Mouse (Mus musculus) urinary bladder, postnatal 10 days (tissue): Measurements from ENCODE around the gene Atg7.

Experiments
- DNase-seq: peaks from one replicate; pipeline ENCODE4 v3.0.0; 2022; ENCODE audit warnings: low spot score

The Atg7 gene

DNA sequence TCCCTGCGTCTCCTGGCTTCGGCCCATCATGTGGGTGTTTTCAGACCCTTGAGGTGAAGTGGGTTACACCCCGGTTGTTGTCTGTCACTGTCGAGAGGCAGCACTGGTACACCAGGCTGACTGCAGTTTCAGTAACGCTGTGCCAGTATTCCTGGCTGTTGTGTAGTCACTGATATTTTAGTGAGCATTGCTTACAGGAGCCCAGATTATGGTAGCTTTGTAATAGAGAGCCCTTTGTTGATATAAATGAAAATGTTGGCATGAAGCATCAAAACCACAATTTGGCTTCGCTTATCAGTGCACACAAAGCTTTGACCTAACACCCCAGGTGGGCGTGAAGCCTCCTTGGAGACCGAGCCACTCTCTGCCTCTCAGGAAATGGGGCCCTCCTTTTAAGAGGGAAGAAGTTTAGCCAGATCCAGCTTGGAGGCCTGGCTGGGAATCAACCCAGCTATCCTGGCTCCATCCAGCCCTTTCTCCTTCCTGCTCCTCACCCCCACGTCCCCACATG, 177.1 kb downstream of the Atg7 start:
- DNase-seq, result no peak

DNA sequence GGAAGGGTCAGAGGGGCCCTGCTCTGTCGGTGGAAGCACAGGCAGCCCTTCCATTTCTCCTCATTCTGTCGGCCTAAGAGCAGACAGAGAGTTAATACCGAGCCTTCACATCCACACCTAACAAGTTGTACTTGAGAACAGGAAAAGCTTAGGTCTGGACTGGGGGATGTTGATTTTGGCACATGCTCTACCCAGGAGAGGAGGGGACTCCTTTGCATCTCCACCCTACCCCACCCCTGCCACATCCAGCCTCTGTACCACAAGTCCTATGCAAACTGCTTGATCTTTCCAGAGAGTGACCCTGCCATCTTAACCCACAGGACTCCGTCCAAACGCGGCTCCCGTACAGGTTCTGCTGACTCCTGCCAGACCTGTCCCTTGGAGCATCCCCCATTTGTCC, 178.7 kb downstream of the Atg7 start:
- DNase-seq, result no peak

DNA sequence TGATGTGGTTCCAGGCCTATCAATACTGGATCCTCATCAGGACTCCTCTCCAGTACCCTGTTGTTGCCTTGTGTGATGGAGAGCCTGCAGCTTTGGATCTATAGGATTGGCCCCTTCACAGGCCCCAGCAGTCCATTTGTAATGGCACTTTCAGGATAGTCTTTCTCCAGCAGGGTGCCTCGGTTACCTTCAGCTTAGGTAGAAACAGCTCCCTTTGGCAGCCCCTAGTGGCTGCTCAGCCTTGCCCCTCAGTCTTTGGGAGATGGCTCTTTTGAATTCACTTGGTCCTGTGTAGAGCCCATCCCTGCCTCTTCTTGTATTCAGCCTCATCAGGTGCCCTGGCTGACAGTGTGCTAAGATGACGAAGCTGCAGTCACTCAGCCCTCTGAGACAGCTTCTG, 184.0 kb downstream of the Atg7 start:
- no peak for DNase-seq

DNA sequence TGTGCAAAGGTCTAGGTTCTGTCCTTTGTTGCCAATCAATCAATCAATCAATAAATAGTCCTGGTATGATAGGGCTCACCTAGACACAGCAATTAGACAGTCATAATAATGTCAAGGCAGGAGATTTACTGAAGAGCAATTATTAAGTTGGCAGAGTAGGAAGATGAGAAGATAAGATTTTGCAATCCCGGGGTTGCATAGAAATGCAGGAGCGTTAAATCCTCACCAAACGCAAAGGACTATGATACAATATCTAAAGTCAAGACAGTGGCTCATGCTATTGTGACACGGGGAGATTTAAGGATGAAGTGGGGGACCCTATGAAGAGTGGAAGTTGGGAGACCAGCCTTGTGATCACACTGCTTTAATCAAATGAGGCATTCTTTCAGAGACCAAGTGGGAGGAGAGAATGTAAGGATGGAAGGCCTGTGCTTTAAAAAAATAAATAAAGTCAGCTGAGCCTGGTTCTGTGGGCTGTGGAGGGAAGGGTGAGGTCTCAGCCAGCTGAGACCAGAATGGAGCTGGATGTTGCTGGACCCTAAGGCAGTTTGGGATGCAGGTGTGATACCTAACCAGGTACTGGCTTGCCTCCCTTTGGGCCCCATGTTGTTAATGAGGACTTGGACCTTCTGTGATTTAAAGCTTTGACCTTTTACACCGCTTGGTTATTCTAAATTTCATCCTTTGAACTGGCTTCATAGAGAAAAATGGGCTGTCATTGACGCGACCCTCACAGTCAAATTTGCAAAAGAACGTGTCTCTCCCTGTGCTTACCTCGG, 187.0 kb downstream of the Atg7 start:
- DNase-seq, result no peak

DNA sequence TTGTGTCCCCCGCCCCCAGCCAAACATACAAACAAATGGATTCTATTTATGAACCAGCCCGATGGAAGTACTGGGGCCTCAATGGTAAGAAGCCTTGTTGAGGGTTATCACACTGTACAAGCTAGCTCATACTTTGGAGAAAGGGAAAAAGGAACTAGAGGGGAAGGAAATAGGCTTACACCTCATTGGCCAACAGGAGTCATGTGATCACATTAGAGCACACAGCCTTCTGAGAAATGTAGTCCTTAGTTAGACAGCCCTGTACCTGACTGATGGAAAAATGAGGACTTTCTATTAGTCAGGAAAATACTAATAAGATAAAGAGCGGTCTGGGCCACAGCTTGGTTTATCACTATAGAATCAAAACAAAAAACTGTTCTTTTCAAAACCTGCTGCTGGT, 188.9 kb downstream of the Atg7 start:
- DNase-seq, result no peak

DNA sequence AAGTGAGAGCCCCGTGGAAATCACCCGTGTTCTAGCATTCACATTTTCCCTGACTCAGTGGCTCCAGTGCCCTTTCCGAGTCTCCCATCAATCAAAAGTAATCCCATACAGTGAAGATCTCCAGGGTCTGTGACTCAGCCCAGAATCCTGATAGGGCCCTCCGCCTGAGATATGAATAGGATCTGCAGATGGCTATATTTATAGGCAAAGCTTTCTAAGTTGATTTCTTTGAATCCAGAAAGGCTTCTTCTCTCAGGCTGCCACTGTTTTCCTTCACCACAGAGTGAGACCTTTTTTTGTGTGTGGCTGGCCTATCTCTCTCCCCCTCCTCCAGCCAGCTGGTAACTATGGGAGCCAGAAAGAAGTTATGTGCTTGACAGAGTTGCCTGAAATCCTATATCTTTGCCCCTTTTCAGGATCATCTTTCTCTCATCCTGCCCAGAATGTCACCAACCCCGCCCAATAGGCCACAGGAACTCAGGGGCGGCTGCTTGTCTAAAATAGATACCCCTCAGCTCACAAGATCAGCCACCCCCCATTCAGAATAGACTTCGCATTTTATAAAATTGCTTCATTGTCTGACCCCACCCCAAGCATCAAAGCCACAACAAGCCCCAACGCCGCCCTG, 190.3 kb downstream of the Atg7 start:
- no peak for DNase-seq

DNA sequence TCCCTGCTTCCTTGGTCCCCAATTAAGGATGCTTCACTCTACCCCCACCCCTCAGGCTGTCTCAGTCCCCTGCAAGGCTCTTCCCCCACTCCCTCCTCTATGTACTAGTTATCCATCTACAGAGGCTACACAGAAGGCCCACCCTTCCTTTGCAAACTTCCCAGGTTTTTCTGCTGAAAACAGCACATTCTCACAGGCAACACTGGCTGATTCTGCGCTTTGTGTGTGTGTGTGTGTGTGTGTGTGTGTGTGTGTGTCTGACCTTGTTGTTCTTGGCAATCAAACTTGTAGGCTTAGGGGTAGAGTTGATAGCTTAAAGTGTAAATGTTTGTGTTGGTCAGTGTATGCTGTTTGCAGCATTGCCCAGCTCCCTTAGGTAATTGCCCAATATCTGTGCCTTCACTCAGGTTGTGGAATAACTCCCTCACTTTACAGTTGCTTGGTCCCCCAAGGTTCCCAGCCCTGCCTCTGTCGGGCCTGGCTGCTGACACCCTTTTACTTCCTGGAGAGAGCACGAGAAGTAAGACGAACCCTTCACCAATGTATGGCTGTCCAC, 191.0 kb downstream of the Atg7 start:
- DNase-seq, result no peak

DNA sequence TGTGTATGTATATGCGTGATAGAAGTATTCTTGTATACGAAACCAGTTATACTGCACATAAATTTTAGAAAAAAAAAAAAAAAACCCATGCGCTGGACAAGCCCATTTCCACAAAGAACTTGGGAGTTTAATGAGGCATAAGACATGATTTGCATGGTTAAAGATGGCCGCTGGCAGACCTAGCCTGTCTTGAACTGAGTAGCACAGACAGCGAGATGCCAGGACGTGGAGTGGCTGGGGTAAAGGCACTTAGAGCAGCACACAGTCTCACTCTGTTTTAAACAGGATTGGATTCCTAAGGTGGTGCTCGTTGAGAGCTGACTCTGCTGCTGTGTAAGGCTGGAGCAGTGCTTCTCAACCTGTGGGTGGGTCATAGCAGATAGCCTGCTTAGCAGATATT, 192.4 kb downstream of the Atg7 start:
- no peak for DNase-seq

DNA sequence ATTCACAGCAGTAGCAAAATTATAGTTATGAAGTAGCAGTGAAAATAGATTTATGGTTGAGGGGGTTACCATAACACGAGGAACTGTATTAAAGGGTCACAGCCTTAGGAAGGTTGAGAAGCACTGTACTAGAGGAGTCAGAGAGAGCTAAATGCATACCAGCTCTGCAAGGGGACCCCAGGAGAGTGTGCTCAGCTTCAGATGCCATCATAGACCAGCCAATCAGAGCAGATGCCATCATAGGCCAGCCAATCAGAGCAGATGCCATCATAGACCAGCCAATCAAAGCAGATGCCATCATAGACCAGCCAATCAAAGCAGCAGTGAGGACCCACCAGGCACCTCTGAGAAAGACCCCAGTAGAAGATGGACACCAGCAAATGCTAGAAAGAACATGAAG, 192.9 kb downstream of the Atg7 start:
- no peak for DNase-seq

DNA sequence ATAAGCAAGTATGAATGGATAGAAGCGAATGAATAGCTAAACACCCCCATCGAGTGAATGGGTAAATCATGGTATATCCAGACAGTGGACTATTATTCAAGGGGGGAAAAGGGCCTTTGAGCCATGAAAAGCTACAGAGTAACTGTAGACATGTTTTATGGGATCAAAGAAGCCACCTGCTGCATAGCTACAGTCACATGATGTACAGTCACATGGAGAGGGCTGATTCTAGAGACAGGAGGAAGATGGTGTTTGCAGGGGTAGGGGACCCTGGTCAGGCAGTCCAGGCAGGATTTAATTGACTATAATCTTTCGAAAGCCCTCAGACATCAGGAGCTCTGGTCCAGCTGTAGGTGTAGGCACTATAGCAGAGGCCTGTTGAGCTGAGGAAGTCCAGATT, 193.5 kb downstream of the Atg7 start:
- DNase-seq, result no peak

DNA sequence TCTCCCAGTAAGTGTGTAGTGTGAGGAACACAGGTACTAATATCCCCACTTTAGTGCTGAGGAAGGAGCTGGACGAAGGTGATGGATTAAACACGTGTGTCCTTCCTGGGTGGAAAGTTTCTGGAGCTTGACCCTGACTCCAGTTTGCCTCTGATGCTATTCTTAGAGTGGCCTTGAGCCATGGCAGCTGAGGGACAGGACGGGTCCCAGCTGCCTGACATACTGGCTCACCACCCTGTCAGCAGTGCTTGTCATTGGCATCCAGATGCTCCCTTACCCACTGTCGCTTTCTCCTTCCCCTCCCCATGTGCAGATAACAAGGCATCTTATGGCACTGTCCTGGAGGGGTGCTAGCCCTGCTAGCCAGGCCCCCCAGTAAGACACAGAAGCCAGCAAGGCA, 196.0 kb downstream of the Atg7 start:
- no peak for DNase-seq

DNA sequence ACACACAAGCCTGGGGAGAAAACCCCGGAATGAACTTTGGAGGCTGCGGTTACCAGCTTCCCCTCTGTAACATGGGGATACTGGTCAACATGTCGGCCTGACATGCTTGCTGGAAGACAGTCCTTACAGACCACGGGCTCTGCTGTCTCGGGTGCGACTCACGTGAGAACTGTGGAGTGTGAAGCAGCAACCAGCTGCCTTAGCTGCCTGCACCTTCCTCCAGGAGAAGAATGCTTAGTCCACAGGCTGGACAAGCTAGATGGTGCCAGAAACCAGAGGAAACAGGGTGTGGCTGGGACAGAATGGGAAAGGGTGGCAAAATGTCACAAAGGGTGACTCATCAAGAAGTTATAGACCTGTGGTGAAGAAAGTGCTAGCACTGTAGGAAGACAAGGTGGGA, 197.1 kb downstream of the Atg7 start:
- no peak for DNase-seq

DNA sequence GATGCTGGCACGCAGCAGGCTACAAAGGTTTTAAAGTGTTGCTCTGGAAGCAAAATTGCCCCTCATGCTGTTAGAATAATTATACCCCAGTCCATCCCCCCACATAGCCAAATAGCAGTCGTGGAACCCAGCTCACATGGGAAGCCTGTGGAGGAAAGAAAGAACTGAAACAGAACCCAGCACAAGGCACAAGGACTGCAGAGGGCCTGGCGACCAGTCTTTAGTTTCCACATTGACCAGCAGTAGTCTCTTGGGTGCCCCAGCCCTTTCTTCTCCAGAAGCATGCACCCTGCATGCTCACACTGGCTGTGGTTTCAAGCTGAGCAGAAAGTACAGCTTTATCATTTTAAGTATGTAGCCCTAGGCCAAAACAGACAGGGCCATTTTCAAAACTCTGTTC, 199.2 kb downstream of the Atg7 start:
- no peak for DNase-seq

DNA sequence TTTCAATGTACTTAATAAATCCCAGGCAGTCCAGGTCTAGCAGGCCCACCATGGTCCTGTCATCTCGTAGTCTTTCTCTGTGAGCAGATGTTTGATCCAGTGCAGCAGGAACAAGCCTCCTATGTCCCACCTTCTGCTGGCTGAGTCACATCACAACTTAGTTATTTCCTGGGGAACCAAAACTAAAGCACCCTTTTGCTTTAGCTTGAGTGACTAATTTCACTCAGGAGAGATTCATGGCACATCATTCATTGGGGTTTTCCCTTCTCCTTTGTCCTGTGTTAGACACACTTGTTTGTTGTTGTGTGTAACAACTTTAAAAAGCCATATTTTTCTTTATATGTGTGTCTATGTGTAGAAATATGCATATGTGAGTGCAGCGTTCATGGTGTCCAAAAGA, 200.0 kb downstream of the Atg7 start:
- no peak for DNase-seq

DNA sequence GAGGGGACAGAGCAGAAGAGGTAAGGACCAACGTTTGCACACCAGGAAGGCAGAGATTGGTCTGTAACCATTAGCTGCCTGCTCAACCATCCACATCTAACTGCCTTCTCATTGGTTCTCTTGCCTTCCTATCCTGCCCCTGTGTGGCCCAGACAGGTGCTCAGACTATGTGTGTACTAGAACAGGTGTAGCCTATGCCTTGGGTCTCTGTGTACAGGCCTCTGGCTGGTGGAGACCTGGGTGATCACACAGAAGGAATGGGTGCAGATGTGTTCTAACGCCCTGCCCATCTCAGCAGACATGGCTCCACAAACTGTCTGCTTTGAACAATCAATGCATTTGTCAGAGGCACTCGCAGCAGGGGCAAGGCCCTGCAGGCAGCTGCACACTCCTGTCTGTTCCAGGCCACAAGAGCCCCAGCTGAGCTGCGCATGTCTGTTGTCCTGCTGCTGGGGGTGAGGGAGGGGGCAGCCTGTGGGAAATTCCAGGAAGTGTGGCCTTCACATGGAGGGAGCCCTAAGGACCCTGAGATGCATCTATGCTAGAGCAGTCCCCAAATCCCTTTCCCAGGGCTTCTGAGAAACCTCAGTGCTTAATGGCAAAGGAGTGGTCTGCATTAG, 203.4 kb downstream of the Atg7 start:
- DNase-seq, result no peak

DNA sequence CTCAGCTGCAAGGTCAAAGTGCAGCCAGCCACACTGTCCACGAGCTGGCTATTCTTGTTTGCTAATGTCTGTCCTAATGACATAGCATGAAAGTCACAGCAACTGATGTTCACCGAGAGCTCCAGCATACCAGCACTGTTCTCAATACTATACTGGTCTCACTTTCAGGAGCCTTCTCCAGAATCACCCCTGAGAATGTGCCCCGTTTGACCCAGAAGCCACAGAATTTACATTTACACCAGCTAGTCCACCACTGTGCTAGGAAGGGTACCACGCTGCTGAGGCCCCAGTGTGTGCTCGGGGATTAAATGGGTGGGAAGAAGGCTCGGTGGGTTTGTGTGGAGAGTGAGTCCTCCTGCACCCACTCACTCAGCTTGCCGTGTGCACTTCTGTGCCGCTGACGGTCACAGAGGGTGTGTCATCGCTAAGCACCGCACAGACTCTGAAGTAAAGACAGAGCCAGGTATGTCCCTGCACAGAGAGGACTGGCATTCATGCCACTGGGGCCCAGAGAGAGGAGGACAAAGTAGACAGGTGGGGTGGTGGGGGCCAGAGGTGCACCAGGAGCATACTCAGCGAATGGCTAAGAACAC, 204.8 kb downstream of the Atg7 start:
- no peak for DNase-seq

DNA sequence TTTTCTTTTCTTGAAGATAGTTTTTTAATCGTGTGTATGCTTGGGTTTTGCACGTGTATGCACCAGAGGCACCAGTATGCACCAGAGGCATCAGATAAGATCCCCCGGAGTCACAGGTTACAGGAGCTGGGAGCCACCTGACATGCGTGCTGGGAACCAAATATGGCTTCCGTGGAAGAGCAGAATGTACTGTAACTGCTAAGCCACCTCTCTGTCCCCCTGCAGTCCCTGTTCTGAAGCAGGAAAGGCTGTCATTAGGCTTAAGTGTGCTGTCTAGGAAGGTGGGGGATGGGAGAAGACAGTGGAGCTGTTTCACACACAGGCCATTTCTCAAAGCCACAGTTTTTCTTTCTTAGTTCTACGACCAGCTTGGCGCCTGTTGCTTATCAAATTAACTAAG, 205.9 kb downstream of the Atg7 start:
- DNase-seq, result no peak

DNA sequence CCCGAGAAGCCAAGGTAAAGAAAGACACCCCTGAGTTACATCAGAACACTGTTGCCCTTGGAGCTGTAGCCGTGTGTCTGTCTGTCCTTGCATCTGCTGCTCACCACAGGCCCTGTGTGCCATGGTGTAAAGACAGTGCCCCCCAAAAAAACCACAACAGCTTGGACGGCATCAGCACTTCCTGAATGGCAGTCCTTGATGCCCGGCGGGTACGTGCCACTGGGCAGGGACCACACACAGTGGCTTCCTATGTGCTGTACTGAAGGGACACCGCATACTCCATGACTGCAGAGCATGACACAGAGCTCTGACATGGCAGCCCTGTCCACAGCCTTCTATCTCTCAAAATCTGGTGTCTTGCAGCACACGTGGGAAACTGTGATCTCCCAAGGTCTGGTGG, 206.9 kb downstream of the Atg7 start:
- no peak for DNase-seq

DNA sequence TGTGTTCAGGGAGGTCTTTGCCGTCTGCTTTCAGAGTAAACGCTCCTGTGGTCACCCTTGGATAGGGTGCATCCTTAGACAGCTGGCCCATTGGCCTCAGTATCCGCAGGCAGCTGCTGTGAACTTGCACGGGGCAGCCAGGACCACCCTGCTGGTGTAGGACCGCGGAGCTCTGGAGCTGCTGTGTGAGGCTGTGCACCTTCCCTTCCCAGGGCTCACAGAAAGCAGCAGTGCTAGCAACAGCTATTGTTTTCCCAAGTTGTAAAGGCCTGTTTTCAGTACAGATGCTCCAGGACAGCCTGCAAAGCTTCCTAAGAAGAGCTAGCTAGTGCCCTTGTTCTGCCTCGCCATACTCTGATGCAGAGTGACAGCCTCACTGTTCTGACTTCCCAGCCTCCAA, 208.8 kb downstream of the Atg7 start:
- no peak for DNase-seq

DNA sequence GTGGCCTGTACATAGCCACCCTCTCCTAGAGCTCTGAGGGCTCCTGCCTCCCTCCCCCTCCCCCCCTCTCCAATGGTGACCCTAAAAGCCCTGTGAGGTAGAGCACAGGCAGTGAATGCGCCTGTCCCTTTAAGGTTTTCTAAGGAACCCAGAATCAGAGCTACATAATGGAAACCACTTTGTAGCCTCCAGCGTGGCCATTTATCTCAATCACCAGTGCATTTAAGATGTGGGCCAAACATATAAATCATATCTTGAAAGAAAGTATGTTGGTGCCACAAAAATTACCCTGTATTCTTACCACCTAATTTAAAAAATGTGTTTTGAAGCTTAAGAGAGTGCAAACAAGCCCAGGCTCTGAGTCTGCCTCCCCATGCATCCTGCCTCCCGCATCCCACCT, 209.8 kb downstream of the Atg7 start:
- DNase-seq, result no peak

DNA sequence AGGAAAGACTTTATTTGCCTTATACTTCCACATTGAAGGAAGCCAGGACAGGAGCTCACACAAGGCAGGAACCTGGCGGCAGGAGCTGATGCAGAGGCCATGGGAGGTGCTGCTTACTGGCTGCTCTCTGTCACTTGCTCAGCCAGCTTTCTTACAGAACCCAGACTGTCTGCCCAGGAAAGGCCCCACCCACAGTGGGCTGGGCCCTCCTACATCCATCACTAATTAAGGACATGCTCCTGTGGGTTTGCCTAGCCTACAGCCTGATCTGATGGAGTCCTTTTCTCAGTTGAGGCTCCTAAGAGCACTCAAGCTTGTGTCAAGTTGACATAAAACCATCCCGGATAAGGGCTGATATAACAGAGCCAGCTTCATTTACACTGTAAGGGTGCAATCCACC, 211.5 kb downstream of the Atg7 start:
- DNase-seq, result no peak

DNA sequence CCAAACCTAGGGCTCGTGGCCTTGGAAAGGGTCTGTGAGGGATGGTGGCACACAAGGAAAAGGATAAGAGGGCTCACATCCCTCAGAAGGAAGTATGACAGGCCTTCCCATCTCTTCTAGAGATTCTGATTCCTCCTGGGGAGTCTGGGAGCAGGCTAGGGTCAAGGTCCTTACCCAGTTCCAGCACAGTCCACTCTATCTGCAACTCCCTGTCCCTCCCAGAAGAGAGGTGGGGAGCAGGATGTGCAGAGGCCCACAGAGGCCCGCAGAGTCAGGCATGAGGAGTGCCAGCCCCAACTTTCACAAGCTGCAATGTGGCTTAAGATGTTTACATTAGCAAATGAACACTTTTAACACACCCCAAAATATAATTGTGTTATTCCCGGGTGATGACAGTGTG, 212.7 kb downstream of the Atg7 start:
- DNase-seq, result no peak

DNA sequence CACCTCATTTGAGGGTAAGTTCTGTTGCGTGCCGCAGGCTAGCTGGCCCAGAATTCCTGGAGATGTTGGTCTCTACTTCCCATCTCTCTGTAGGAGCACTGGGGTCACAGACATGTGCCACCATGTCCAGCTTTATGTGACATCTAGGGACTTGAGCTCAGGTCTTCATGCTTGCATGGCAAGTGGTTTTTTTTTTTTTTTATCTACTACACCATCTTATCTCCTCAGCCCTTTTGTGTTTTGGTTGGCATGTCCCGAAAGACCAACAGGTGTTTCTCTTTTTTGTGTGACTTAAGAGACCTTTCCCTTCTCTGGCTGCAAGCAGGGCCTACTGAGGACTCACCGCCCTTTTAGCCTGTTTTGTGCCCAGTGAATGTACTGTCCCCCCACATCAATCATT, 213.6 kb downstream of the Atg7 start:
- no peak for DNase-seq
